Mouse (Mus musculus) T-cell, adult 2 months (primary cell): ENCODE data around the gene Nfkb2.

ENCODE experiments used
- DNase-seq: peaks from one replicate; pipeline ENCODE4 v3.0.0; 2022; ENCODE audit warnings: low spot score

Gene Nfkb2

GRCm38 (mm10) chr19:46344710-46345419 lies 40.7 kb downstream of the Nfkb2 start:
- DNase-seq: no peak

- no peak for DNase-seq
These were observed 43.0 kb downstream of the Nfkb2 start for GRCm38 (mm10) chr19:46347146-46347545.

- DNase-seq: no peak
These were observed 44.0 kb downstream of the Nfkb2 start for GRCm38 (mm10) chr19:46347936-46348668.

- DNase-seq: peak; percentile 64
These were observed 44.8 kb downstream of the Nfkb2 start for GRCm38 (mm10) chr19:46348761-46349458.

DNA sequence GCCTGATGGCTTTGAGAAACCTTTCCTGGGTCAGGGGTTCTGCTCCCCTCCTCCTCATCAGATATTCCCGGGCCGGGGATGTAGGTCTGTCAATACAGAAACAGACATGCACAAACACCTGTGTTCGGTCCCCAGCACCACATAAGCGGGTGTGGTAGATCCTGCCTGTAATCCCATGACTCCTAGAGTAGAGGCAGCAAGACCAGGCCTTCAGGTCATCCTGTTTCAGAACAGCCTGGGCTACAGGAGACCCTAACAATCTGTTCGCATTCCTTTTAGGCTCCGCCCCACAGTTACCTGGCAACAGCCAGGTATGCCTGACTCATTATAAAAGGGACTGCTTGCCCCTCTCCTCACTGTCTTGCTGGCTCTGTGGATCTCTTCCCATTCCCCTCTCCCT lies 45.4 kb downstream of the Nfkb2 start:
- DNase-seq: no peak

GRCm38 (mm10) chr19:46350168-46350932 lies 46.2 kb downstream of the Nfkb2 start, which contains the start of gene 2310034G01Rik:
Gene 2310034G01Rik (minus strand): TSS chr19:46350302.
- DNase-seq: no peak

GRCm38 (mm10) chr19:46356701-46357138 lies 52.6 kb downstream of the Nfkb2 start:
- DNase-seq: peak; percentile 81

DNA sequence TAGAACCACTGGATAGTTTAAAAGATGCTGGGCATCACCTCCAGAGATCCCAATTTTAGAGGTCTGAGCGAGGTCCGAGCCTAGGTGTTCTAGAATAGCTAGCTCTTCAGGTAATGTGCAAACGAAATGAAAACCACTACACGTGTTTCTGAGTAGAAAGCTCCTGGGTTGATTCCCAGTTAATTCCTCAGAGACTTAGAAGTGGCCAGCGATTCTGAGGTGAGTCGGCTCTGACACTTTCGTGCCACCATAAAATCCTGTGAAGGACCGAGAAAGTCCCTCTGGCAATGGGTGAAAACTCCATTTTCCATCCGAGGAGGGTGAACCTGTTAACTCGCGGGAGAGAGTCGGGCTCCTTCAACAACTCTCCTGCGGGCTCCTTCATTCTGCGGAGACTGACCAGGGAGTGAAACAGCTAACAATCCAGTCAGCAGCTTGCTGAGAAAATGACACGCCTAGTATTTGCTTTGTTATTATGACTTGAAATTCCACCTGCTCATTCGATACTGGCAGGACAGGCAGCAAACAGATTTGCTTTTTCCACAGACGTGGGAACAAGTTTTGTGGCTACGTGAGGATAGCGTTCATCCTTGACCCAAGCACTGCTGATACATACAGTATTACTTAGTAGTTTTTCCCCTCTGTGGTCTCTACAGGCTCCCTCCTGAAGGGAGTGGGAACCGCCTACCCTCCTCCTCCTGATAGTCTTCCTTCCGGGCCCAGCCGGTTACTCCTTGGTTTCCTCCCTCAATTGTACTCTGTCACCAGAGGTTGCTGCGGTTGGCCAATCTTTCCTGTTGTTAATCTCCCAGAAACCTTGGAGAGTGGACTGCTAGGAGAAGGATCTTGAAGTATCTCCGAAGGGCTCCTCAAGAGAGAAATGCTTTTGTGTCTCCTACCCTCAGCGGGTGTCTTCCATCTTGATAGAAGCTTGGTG lies 53.5 kb downstream of the Nfkb2 start:
- no peak for DNase-seq

GRCm38 (mm10) chr19:46358381-46358780 lies 54.3 kb downstream of the Nfkb2 start:
- no peak for DNase-seq
